ENCODE assay signal across 8 mouse cellular contexts in genomic region chr12:108001652-108002340, GRCm38 (mm10). TPM values are rescaled to one million over a fixed set of nuclear protein-coding genes. Genes with fewer than 3 reads are reported as not detected.
DNase-seq lines count a peak whose midpoint lies in the region; ATAC-seq and TF ChIP-seq lines count a peak whose summit lies in the region.

No protein-coding gene starts in this region.

- no peaks in the 10 kb centered on the region for H3K9me3 ChIP-seq in E14TG2a.4 (ENCODE audit: low read length)
- no peaks in the 10 kb centered on the region for H3K9me3 ChIP-seq in hindbrain, embryonic 10.5 days
- H3K9me3 ChIP-seq in midbrain, postnatal 0 days (ENCODE audit: low read length): no peaks in the 10 kb centered on the region

- TF ChIP-seq CTCF in E14TG2a.4 (conservative IDR thresholded peaks at IDR 0.05; ENCODE audit: low read length): no peak
- TF ChIP-seq CTCF in midbrain, postnatal 0 days (IDR thresholded peaks at IDR 0.05): no peak

- DNase-seq in cerebellum, postnatal 25 days: peak; percentile 42 to 54
- DNase-seq in cerebellum, postnatal 4 days (ENCODE audit: low spot score in 2 of 2): no peak
- peak; percentile 63 for DNase-seq in hindbrain, embryonic 10.5 days (ENCODE audit: low spot score)
- DNase-seq in midbrain, postnatal 0 days (ENCODE audit: low spot score): no peak
- DNase-seq in adrenal gland, postnatal 25 days: no peak
- DNase-seq in layer of hippocampus, adult 9-11 months: no peak
- no peak for DNase-seq in lung, postnatal 25 days (ENCODE audit: low spot score)

- no peak for ATAC-seq in midbrain, postnatal 0 days (ENCODE audit: low FRiP score)

- H3K4me3 ChIP-seq in E14TG2a.4 (replicated peaks; ENCODE audit: low read length): peak overlapping the region; percentile 81
- peak overlapping the region; percentile 69 for H3K4me3 ChIP-seq in hindbrain, embryonic 10.5 days
- H3K4me3 ChIP-seq in midbrain, postnatal 0 days (ENCODE audit: low read depth, low read length): peak overlapping the region; percentile 81

- H3K4me1 ChIP-seq in E14TG2a.4 (replicated peaks; ENCODE audit: low read depth, low read length): peaks cover 32% of the 10 kb centered on the region
- peaks cover 66% of the 10 kb centered on the region for H3K4me1 ChIP-seq in hindbrain, embryonic 10.5 days (replicated peaks)
- H3K4me1 ChIP-seq in midbrain, postnatal 0 days (ENCODE audit: insufficient read depth, low read length): 0 out of 2 replicates have a peak, but pooled peaks cover 2% of the 10 kb centered on the region

- WGBS in hindbrain, embryonic 10.5 days: 1% methylated on average over 37 of the region's 37 CpGs
- 5% methylated on average over 37 of the region's 37 CpGs for WGBS in midbrain, postnatal 0 days

- H3K27me3 ChIP-seq in E14TG2a.4 (ENCODE audit: insufficient read depth, low read length): peaks cover 93% of the 10 kb centered on the region
- H3K27me3 ChIP-seq in hindbrain, embryonic 10.5 days (ENCODE audit: insufficient read depth, poor library complexity, severe bottlenecking): peaks cover 90% of the 10 kb centered on the region
- H3K27me3 ChIP-seq in midbrain, postnatal 0 days (ENCODE audit: insufficient read depth, low read length): 0 out of 2 replicates have a peak, but pooled peaks cover 3% of the 10 kb centered on the region

- peak overlapping the region; percentile 95 for H3K4me2 ChIP-seq in midbrain, postnatal 0 days (ENCODE audit: low read depth, low read length, poor library complexity, severe bottlenecking)

- no peaks in the 10 kb centered on the region for H3K36me3 ChIP-seq in E14TG2a.4 (ENCODE audit: insufficient read depth, low read length)
- H3K36me3 ChIP-seq in hindbrain, embryonic 10.5 days: no peaks in the 10 kb centered on the region
- no peaks in the 10 kb centered on the region for H3K36me3 ChIP-seq in midbrain, postnatal 0 days (ENCODE audit: insufficient read depth, low read length)

- H3K27ac ChIP-seq in hindbrain, embryonic 10.5 days: peak overlapping the region; percentile 95
- peak overlapping the region; percentile 67 for H3K27ac ChIP-seq in midbrain, postnatal 0 days (ENCODE audit: low read depth, low read length)

- H3K9ac ChIP-seq in midbrain, postnatal 0 days (replicated peaks; ENCODE audit: low read length, poor library complexity, severe bottlenecking): peak overlapping the region; percentile 82

RNA-seq across cellular contexts. Expression of gene Bcl11b, which starts 1.6 kb away (rescaled TPM):
- 3.0 and 3.3 TPM in 2 replicates for polyA plus RNA-seq in hindbrain, embryonic 10.5 days (2016; fragmentation: Nextera tagmentation; extraction: Ambion mirVana)
- 55.2 and 56.8 TPM in 2 replicates for total RNA-seq in midbrain, postnatal 0 days (2014; rRNA removed)
- polyA plus RNA-seq in midbrain, postnatal 0 days (2015; fragmentation: Nextera tagmentation; extraction: Ambion mirVana): 18.9 and 19.0 TPM in 2 replicates
- 0.18 and 0.38 TPM in 2 replicates for total RNA-seq in adrenal gland, postnatal 25 days (2021)

Comparison
In these comparisons a context has a peak if more than half of its experiments do, and no peak if none do; other contexts are left out.
1. DNase-seq: peak in cerebellum, postnatal 25 days (2 of 2) and hindbrain, embryonic 10.5 days (single experiment); none in cerebellum, postnatal 4 days (0 of 2), midbrain, postnatal 0 days (single experiment), adrenal gland, postnatal 25 days (single experiment), layer of hippocampus, adult 9-11 months (single experiment) and lung, postnatal 25 days (single experiment).
2. RNA of gene Bcl11b, which starts 1.6 kb away (total RNA-seq): 55.2 to 56.8 TPM in midbrain, postnatal 0 days; 0.18 to 0.38 TPM in adrenal gland, postnatal 25 days; every median in the first group is over 10 times any median in the second.
3. Peak in every context shown above with its lines, with median percentiles within 50 percentile points of each other: H3K4me3 ChIP-seq.